Mouse (Mus musculus): Measurements from ENCODE around the gene Rnf220.

Rnf220 gene

GRCm38 (mm10) chr4:117379803-117380557, 116.9 kb downstream of the Rnf220 start:
- ATAC-seq (ENCODE audit: low TSS enrichment), result no peak

- ATAC-seq (ENCODE audit: low TSS enrichment), result no peak
Observed at GRCm38 (mm10) chr4:117374078-117374540, 122.7 kb downstream of the Rnf220 start.

GRCm38 (mm10) chr4:117373324-117374077, 123.4 kb downstream of the Rnf220 start:
- no peak for ATAC-seq (ENCODE audit: low TSS enrichment)

- ATAC-seq (ENCODE audit: low TSS enrichment), result no peak
Observed at GRCm38 (mm10) chr4:117371896-117372295, 125.0 kb downstream of the Rnf220 start.

- ATAC-seq (ENCODE audit: low TSS enrichment), result no peak
Observed at GRCm38 (mm10) chr4:117370354-117370753, 126.5 kb downstream of the Rnf220 start.

GRCm38 (mm10) chr4:117369571-117369970, 127.3 kb downstream of the Rnf220 start:
- no peak for ATAC-seq (ENCODE audit: low TSS enrichment)

- no peak for ATAC-seq (ENCODE audit: low TSS enrichment)
Observed at GRCm38 (mm10) chr4:117367365-117367764, 129.5 kb downstream of the Rnf220 start.

GRCm38 (mm10) chr4:117362085-117362484, 134.8 kb downstream of the Rnf220 start:
- ATAC-seq (ENCODE audit: low TSS enrichment), result no peak

- ATAC-seq (ENCODE audit: low TSS enrichment), result no peak
Observed at GRCm38 (mm10) chr4:117361558-117361873, 135.3 kb downstream of the Rnf220 start.

GRCm38 (mm10) chr4:117360713-117361557, 135.9 kb downstream of the Rnf220 start:
- no peak for ATAC-seq (ENCODE audit: low TSS enrichment)

GRCm38 (mm10) chr4:117359803-117360382, 137.0 kb downstream of the Rnf220 start:
- ATAC-seq (ENCODE audit: low TSS enrichment), result no peak

- ATAC-seq (ENCODE audit: low TSS enrichment), result no peak
Observed at GRCm38 (mm10) chr4:117357917-117358316, 138.9 kb downstream of the Rnf220 start.

- no peak for ATAC-seq (ENCODE audit: low TSS enrichment)
Observed at GRCm38 (mm10) chr4:117357104-117357503, 139.7 kb downstream of the Rnf220 start.

- ATAC-seq (ENCODE audit: low TSS enrichment), result no peak
Observed at GRCm38 (mm10) chr4:117356223-117356622, 140.6 kb downstream of the Rnf220 start.

GRCm38 (mm10) chr4:117354651-117355050, 142.2 kb downstream of the Rnf220 start:
- no peak for ATAC-seq (ENCODE audit: low TSS enrichment)

- ATAC-seq (ENCODE audit: low TSS enrichment), result no peak
Observed at GRCm38 (mm10) chr4:117352957-117353356, 143.9 kb downstream of the Rnf220 start.

- ATAC-seq (ENCODE audit: low TSS enrichment), result no peak
Observed at GRCm38 (mm10) chr4:117352071-117352470, 144.8 kb downstream of the Rnf220 start.

GRCm38 (mm10) chr4:117350139-117350693, 146.6 kb downstream of the Rnf220 start:
- ATAC-seq (ENCODE audit: low TSS enrichment), result no peak

GRCm38 (mm10) chr4:117349327-117349726, 147.5 kb downstream of the Rnf220 start:
- no peak for ATAC-seq (ENCODE audit: low TSS enrichment)

- ATAC-seq (ENCODE audit: low TSS enrichment), result peak; percentile 67
Observed at GRCm38 (mm10) chr4:117346025-117346424, 150.8 kb downstream of the Rnf220 start.

GRCm38 (mm10) chr4:117343385-117343784, 153.5 kb downstream of the Rnf220 start:
- no peak for ATAC-seq (ENCODE audit: low TSS enrichment)

GRCm38 (mm10) chr4:117342751-117343150, 154.1 kb downstream of the Rnf220 start:
- ATAC-seq (ENCODE audit: low TSS enrichment), result no peak
